Mouse (Mus musculus) heart, adult 2 months (tissue): Measurements from ENCODE around the gene Fndc5. TPM values are rescaled to one million over a fixed set of nuclear protein-coding genes. Genes with fewer than 3 reads are reported as not detected.

Experiments used
- DNase-seq, 2 experiments: peaks; one replicate each; pipeline ENCODE4 v3.0.0; 2021
- H3K27ac ChIP-seq: fragments of 200-600 bp; 2 replicates; pipeline ENCODE4 v1.8.1; 2022
- H3K27me3 ChIP-seq: fragments of 200-500 bp; 2 replicates; pipeline ENCODE4 v1.6.1; 2012; ENCODE audit warnings: mild to moderate bottlenecking, low read length, inconsistent platforms, mixed read lengths; ENCODE audit not compliant: control insufficient read depth, insufficient read depth
- H3K36me3 ChIP-seq: fragments of 200-500 bp; 2 replicates; pipeline ENCODE4 v1.6.1; 2012; ENCODE audit warnings: low read length, inconsistent platforms; ENCODE audit not compliant: control insufficient read depth, insufficient read depth
- H3K4me1 ChIP-seq: fragments of 200-500 bp; 2 replicates; pipeline ENCODE4 v1.6.1; 2011; ENCODE audit warnings: low read length; ENCODE audit not compliant: control insufficient read depth, insufficient read depth
- H3K4me3 ChIP-seq: fragments of 200-600 bp; 2 replicates; pipeline ENCODE4 v1.8.1; 2022
- H3K79me2 ChIP-seq: fragments of 200-500 bp; replicated peaks from 2 replicates; pipeline ENCODE4 v1.6.1; 2012; ENCODE audit warnings: mild to moderate bottlenecking, inconsistent platforms, low read length, moderate library complexity, mixed read lengths; ENCODE audit not compliant: control insufficient read depth, insufficient read depth
- H3K9ac ChIP-seq: fragments of 200-500 bp; 2 replicates; pipeline ENCODE4 v1.6.1; 2012; ENCODE audit warnings: low read depth, mild to moderate bottlenecking, control low read depth, inconsistent platforms, low read length, mixed read lengths
- CTCF ChIP-seq: fragments of 200-600 bp; IDR thresholded peaks from 2 replicates; pipeline ENCODE4 v1.8.1; 2022; ENCODE audit warnings: antibody characterized with exemption, mild to moderate bottlenecking, moderate library complexity
- EP300 ChIP-seq: fragments of 200-500 bp; IDR thresholded peaks from 2 replicates; pipeline ENCODE4 v1.6.1; 2011; ENCODE audit warnings: low read depth, low read length, control low read depth; ENCODE audit not compliant: insufficient read depth
- POLR2A ChIP-seq: fragments of 200-500 bp; IDR thresholded peaks from 2 replicates; pipeline ENCODE4 v1.6.1; 2011; ENCODE audit warnings: mild to moderate bottlenecking, low read depth, low read length, control low read depth; ENCODE audit not compliant: insufficient read depth
- WGBS: fragments of 180-500 bp; shearing (Covaris S2); methylation state at CpG from one replicate; pipeline ENCODE4 v1.1.7; 2018; 5-methylcytosine and 5-hydroxymethylcytosine counted together
- intact Hi-C: fragments of 180-260 bp; cut with DNase I; formaldehyde crosslinking; loops from one replicate; pipeline ENCODE4 v1.15.1; 2025
- polyA plus RNA-seq: library from polyadenylated mRNA; depleted of rRNA; stranded (reverse); fragments of >200 nt; gene quantifications from 2 replicates; pipeline ENCODE4 v1.2.3, GENCODE M21; 2012
- total RNA-seq, 2 experiments: library from RNA; stranded (reverse); gene quantifications; 2 replicates each; pipeline ENCODE4 v1.2.3; 2021

The Fndc5 gene
- total and polyA plus RNA-seq, 3 experiments = 197 to 388 (median 338) TPM

DNA sequence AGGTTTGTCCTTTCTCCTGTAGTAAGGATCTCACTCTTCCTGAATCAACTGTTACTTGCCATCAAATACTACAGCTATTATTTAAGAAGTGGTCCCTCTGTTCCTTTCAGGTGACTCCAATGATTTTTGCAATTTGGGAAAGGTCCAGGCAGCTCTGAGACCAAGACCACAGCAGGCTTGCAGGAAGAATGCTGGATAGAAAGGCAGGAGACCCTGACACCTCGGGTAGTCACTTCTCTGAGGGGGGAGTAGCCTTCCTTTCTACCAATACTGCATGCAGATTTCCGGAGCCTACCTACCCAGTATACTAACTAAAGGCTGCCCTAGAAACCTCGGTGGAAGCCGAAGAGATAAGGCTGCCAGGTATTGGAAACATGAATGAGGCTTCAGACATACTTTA is 8.6 kb downstream of the Fndc5 start:
- no peak for DNase-seq
- intact Hi-C loops = no loop called here
- no peak overlapping the region for H3K4me3 ChIP-seq
- TF ChIP-seq EP300 = no peak
- no peak for TF ChIP-seq POLR2A
- no peak for TF ChIP-seq CTCF
- no peak overlapping the region for H3K27ac ChIP-seq
- H3K79me2 ChIP-seq = no peaks in the 10 kb centered on the region
- peaks cover 5% of the 10 kb centered on the region for H3K36me3 ChIP-seq
- no peak overlapping the region for H3K9ac ChIP-seq
- 57% methylated on average over 4 of the region's 4 CpGs for WGBS
- H3K27me3 ChIP-seq = no peaks in the 10 kb centered on the region
- H3K4me1 ChIP-seq = peaks cover 22% of the 10 kb centered on the region

DNA sequence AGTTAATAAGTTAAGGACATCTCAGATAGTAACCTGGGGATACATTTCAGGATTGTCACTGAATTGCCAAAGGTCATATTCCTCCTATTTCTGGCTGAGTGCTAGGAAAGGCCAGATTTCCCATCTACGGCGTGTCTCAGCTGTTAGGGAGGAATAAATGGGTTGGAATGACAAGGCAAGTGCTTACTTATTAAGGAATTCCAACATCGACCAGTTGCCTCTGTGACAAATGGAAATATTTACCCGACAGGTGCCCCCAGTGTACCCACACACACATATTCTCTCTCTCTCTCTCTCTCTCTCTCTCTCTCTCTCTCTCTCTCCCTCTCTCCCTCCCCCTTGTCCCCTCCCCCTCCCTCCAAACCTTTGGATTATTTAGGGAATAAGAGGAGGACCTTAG is 9.1 kb downstream of the Fndc5 start:
- Histone ChIP-seq H3K36me3 (peaks cover 5% of the 10 kb centered on the region), H3K27ac (no peak overlapping the region), H3K4me1 (peaks cover 22% of the 10 kb centered on the region), H3K9ac (no peak overlapping the region), H3K79me2 (no peaks in the 10 kb centered on the region), H3K27me3 (no peaks in the 10 kb centered on the region), H3K4me3 (no peak overlapping the region)
- no peak for DNase-seq
- intact Hi-C loops = no loop called here
- TF ChIP-seq POLR2A (no peak), CTCF (no peak), EP300 (no peak)
- WGBS = 64% methylated on average over 4 of the region's 4 CpGs

DNA sequence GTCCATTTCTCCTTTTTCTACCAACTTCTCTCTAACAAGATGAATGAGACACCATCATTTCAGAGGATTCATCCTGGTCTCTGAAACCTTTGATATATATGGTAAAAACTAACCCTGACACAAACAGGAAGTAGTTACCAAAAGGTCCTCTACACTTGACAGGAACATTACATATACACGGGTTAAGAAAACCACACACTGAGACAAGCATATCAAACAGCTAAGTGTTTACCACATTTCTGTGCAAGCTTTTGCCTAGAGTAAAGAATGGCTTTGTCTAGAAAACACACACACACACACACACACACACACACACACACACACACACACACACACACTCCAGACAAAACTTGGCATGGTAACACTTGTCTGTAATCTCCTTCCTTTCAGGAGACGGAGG is 9.6 kb downstream of the Fndc5 start:
- H3K27ac ChIP-seq = no peak overlapping the region
- intact Hi-C loops = no loop called here
- no peaks in the 10 kb centered on the region for H3K27me3 ChIP-seq
- no peak overlapping the region for H3K9ac ChIP-seq
- no peak for TF ChIP-seq EP300
- TF ChIP-seq POLR2A = no peak
- TF ChIP-seq CTCF = no peak
- no peak overlapping the region for H3K4me3 ChIP-seq
- no peaks in the 10 kb centered on the region for H3K79me2 ChIP-seq
- H3K4me1 ChIP-seq = peaks cover 21% of the 10 kb centered on the region
- WGBS = 12% methylated on average over 2 of the region's 2 CpGs
- peaks cover 5% of the 10 kb centered on the region for H3K36me3 ChIP-seq
- no peak for DNase-seq

DNA sequence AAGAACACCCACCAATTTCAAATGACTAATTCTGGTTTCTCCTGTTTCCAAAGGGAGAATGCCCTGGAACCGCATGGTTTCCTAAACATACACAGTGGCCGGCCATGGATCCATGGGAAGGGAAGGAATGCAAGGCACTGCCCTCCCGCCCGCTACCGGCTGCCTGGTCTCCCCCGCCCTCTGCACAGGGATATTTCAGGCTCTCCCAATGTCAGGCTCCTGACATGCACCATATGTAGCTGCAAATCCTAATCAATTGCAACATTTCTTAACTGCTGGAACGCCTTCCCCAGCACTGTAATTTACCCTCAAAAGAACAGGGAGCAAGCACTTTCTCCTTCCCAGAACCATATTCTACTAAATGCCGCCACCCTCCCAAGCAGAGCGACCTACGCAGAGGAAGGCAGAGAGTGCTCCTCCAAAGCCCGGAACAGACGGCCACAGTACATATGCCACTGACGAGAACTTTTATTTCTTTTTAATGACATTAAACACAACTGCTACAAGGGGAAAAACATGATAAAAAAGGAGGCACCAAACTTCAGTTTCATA is 10.8 kb downstream of the Fndc5 start:
- WGBS = 54% methylated on average over 13 of the region's 13 CpGs
- Histone ChIP-seq H3K27ac (no peak overlapping the region; the same call in 1 of the 2 replicates), H3K9ac (peak overlapping the region; percentile 19), H3K79me2 (no peaks in the 10 kb centered on the region), H3K36me3 (peaks cover 5% of the 10 kb centered on the region), H3K4me3 (no peak overlapping the region), H3K27me3 (no peaks in the 10 kb centered on the region), H3K4me1 (peaks cover 15% of the 10 kb centered on the region; the same call in 1 of the 2 replicates)
- intact Hi-C loops = no loop called here
- TF ChIP-seq EP300 (no peak), CTCF (no peak), POLR2A (no peak)
- peak in 1 of 2 experiments; percentile 30 for DNase-seq

DNA sequence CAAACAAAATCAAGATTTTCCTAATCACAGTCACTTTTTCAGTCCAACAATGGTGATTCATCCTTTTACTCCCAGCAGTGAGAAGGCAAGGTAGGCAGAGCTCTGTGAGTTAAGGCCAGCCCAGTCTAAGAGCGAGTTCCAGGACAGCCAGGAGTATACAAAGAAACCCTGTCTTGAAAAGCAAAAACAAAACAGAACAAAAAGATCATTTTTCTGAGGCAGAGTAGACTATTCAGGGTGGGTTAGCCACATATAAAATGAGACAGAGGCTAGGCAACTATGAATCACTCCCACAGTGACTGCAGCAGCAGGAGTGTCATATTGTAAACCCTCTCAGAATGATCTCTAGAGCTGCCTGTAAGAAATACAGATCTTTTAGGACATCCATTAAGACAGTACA is 12.5 kb downstream of the Fndc5 start:
- Histone ChIP-seq H3K4me3 (no peak overlapping the region), H3K27ac (no peak overlapping the region), H3K79me2 (no peaks in the 10 kb centered on the region), H3K27me3 (no peaks in the 10 kb centered on the region), H3K9ac (no peak overlapping the region), H3K36me3 (peaks cover 2% of the 10 kb centered on the region), H3K4me1 (peaks cover 7% of the 10 kb centered on the region; the same call in 1 of the 2 replicates)
- DNase-seq = no peak
- 82% methylated on average over 1 of the region's 1 CpGs for WGBS
- TF ChIP-seq POLR2A (no peak), EP300 (no peak), CTCF (no peak)
- intact Hi-C loops = no loop called here

DNA sequence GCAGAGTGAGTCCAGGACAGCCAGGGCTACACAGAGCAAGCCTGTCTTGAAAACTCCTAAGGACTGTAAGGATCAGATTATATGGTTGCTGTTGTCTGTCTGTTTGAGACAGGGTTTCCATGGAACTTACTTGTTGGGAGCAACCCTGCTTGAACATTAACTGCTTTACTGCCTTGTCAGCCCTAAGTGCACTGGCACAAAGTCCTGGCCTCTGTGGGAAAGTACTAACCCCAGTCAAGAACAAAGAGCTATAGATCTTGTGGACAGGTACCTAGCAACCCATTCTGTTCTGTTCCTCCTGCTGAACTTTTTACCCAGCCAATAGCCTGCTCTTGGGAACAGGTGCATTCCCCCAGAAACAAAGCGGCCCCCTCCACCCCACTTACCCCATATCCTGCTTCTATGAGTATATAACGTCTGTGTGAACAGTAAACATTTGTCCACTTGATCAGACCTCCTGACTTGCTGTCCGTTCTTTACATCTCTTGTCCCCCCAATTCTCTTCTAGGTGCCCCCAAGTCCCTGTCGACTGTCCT is 14.5 kb downstream of the Fndc5 start:
- intact Hi-C loops = no loop called here
- no peak overlapping the region for H3K4me3 ChIP-seq
- no peak overlapping the region for H3K27ac ChIP-seq
- no peaks in the 10 kb centered on the region for H3K27me3 ChIP-seq
- no peaks in the 10 kb centered on the region; the same call in 1 of the 2 replicates for H3K4me1 ChIP-seq
- no peaks in the 10 kb centered on the region for H3K36me3 ChIP-seq
- no peak for TF ChIP-seq CTCF
- WGBS = 95% methylated on average over 4 of the region's 4 CpGs
- no peak overlapping the region for H3K9ac ChIP-seq
- no peaks in the 10 kb centered on the region for H3K79me2 ChIP-seq
- DNase-seq = no peak
